Mouse (Mus musculus): ENCODE data around the gene Gm49450.

DNA sequence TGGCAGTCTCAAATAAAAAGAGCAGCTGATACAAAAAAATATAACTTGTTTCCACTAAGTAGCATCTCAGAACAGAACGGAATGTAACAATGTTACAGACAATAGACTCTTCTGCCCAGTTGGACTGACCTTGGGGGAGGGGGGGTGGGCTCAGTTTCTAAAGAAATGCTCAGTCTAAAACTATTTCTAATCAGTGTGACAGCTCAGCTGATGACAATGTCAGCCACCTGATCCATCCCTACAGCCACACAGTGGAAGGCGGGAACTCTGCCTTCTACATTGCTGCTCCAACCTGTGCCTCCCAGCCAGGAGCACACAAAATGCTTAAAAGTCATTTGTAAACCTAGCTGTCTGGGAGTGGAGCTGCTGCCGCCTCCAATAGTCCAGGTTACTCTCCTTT is 5.5 kb downstream of the Gm49450 start:
- TF ChIP-seq CTCF (IDR thresholded peaks at IDR 0.05; ENCODE audit: borderline replicate concordance, extremely low read depth, insufficient read depth, insufficient read length) (no peak), POLR2A (IDR thresholded peaks at IDR 0.05; ENCODE audit: borderline replicate concordance, extremely low read depth, insufficient read depth, insufficient read length, poor library complexity, severe bottlenecking) (no peak)

All from brain, embryonic 14.5 days (tissue).